Mouse (Mus musculus): ENCODE measurements around the gene Stxbp2.
"Not testable (repeated sequence)": the region's sequence is repeated elsewhere in the genome, so short reads cannot be mapped to it uniquely, and the experiment has no call there.

Gene Stxbp2

GRCm38 (mm10) chr8:3630647-3631477 is at the start of gene Stxbp2:
Stxbp2 (plus strand) TSS chr8:3630955.
- peak; percentile 74 to 77 for DNase-seq (ENCODE audit: low spot score in 2 of 2)

- not testable (repeated sequence) for DNase-seq (ENCODE audit: low spot score in 2 of 2)
These were observed 48.8 kb upstream of the Stxbp2 start for GRCm38 (mm10) chr8:3581961-3582360.

GRCm38 (mm10) chr8:3586452-3586851 is 44.3 kb upstream of the Stxbp2 start:
- no peak for DNase-seq (ENCODE audit: low spot score in 2 of 2)

GRCm38 (mm10) chr8:3586993-3587390 is 43.8 kb upstream of the Stxbp2 start, which contains the start of gene Camsap3:
Camsap3 (plus strand) TSS chr8:3587293.
- no peak for DNase-seq (ENCODE audit: low spot score in 2 of 2)

- DNase-seq (ENCODE audit: low spot score in 2 of 2), result peak; percentile 51 to 79
These were observed 43.1 kb upstream of the Stxbp2 start for GRCm38 (mm10) chr8:3587391-3588257.

GRCm38 (mm10) chr8:3588258-3588633 is 42.5 kb upstream of the Stxbp2 start:
- DNase-seq (ENCODE audit: low spot score in 2 of 2), result no peak

- no peak for DNase-seq (ENCODE audit: low spot score in 2 of 2)
These were observed 37.3 kb upstream of the Stxbp2 start for GRCm38 (mm10) chr8:3593470-3593869.

- no peak for DNase-seq (ENCODE audit: low spot score in 2 of 2)
These were observed 36.3 kb upstream of the Stxbp2 start for GRCm38 (mm10) chr8:3594466-3594865.

GRCm38 (mm10) chr8:3598054-3598453 is 32.7 kb upstream of the Stxbp2 start:
- DNase-seq (ENCODE audit: low spot score in 2 of 2), result no peak

- no peak for DNase-seq (ENCODE audit: low spot score in 2 of 2)
These were observed 31.5 kb upstream of the Stxbp2 start for GRCm38 (mm10) chr8:3599219-3599618.

- peak in 1 of 2 experiments; percentile 24 for DNase-seq (ENCODE audit: low spot score in 2 of 2)
These were observed 30.4 kb upstream of the Stxbp2 start for GRCm38 (mm10) chr8:3600401-3600800.

GRCm38 (mm10) chr8:3603439-3603838 is 27.3 kb upstream of the Stxbp2 start:
- DNase-seq (ENCODE audit: low spot score in 2 of 2), result no peak

- no peak for DNase-seq (ENCODE audit: low spot score in 2 of 2)
These were observed 24.2 kb upstream of the Stxbp2 start for GRCm38 (mm10) chr8:3606593-3606992.

- no peak for DNase-seq (ENCODE audit: low spot score in 2 of 2)
These were observed 22.9 kb upstream of the Stxbp2 start for GRCm38 (mm10) chr8:3607822-3608221.

- DNase-seq (ENCODE audit: low spot score in 2 of 2), result peak in 1 of 2 experiments; percentile 24
These were observed 21.5 kb upstream of the Stxbp2 start for GRCm38 (mm10) chr8:3609046-3609815.

- DNase-seq (ENCODE audit: low spot score in 2 of 2), result peak; percentile 38 to 51
These were observed 21.0 kb upstream of the Stxbp2 start for GRCm38 (mm10) chr8:3609816-3610150.

GRCm38 (mm10) chr8:3621199-3621970 is 9.4 kb upstream of the Stxbp2 start, which contains the start of the genes Xab2 and Pet100:
Xab2 (minus strand) TSS chr8:3621316.
Pet100 (plus strand) TSS chr8:3621548.
- peak; percentile 94 to 98 for DNase-seq (ENCODE audit: low spot score in 2 of 2)

GRCm38 (mm10) chr8:3622119-3622518 is 8.6 kb upstream of the Stxbp2 start:
- no peak for DNase-seq (ENCODE audit: low spot score in 2 of 2)

- DNase-seq (ENCODE audit: low spot score in 2 of 2), result no peak
These were observed 5.3 kb upstream of the Stxbp2 start, which contains the start of gene Pcp2 for GRCm38 (mm10) chr8:3625445-3625844. Pcp2 (minus strand) TSS chr8:3625545.

GRCm38 (mm10) chr8:3626971-3627370 is 3.8 kb upstream of the Stxbp2 start:
- no peak for DNase-seq (ENCODE audit: low spot score in 2 of 2)

- DNase-seq (ENCODE audit: low spot score in 2 of 2), result no peak
These were observed 2.7 kb upstream of the Stxbp2 start for GRCm38 (mm10) chr8:3628014-3628413.

All from urinary bladder, adult 18-20 months (tissue).